Mouse (Mus musculus) kidney, postnatal 0 days (tissue): Measurements from ENCODE around the gene Adamts14. TPM values are rescaled to one million over a fixed set of nuclear protein-coding genes. Genes with fewer than 3 reads are reported as not detected.

ENCODE experiments used
- ATAC-seq: fragments of 200-750 bp; cut with Nextera tagmentation; replicated peaks from 2 replicates; pipeline ENCODE4 v1.8.0; 2017; ENCODE audit warnings: low read depth, moderate number of reproducible peaks, moderate TSS enrichment, moderate library complexity; ENCODE audit not compliant: low FRiP score
- DNase-seq: peaks from one replicate; pipeline ENCODE4 v3.0.0-alpha.2; 2016; ENCODE audit warnings: low spot score
- H3K27ac ChIP-seq: fragments of 300-500 bp; sonication (generic); 2 replicates; pipeline ENCODE4 v1.5.1; 2014; ENCODE audit warnings: mild to moderate bottlenecking
- H3K27me3 ChIP-seq: fragments of 300-500 bp; sonication (generic); 2 replicates; pipeline ENCODE4 v1.6.1; 2014; ENCODE audit warnings: low read length, mixed read lengths; ENCODE audit not compliant: insufficient read depth
- H3K36me3 ChIP-seq: fragments of 300-500 bp; sonication (generic); 2 replicates; pipeline ENCODE4 v1.6.1; 2014; ENCODE audit warnings: low read length, mixed read lengths; ENCODE audit not compliant: insufficient read depth
- H3K4me1 ChIP-seq: fragments of 300-500 bp; sonication (generic); replicated peaks from 2 replicates; pipeline ENCODE4 v1.6.1; 2014; ENCODE audit warnings: antibody characterized with exemption, low read length, mixed read lengths; ENCODE audit not compliant: insufficient read depth
- H3K4me2 ChIP-seq: fragments of 300-500 bp; sonication (generic); 2 replicates; pipeline ENCODE4 v1.6.1; 2014; ENCODE audit warnings: mild to moderate bottlenecking, low read length, moderate library complexity, mixed read lengths
- H3K4me3 ChIP-seq: fragments of 300-500 bp; sonication (generic); replicated peaks from 2 replicates; pipeline ENCODE4 v1.5.1; 2014; ENCODE audit warnings: low read depth, low read length
- H3K9ac ChIP-seq: fragments of 300-500 bp; sonication (generic); 2 replicates; pipeline ENCODE4 v1.6.1; 2014; ENCODE audit warnings: low read depth, low read length
- H3K9me3 ChIP-seq: fragments of 300-500 bp; sonication (generic); replicated peaks from 2 replicates; pipeline ENCODE4 v1.6.1; 2016; ENCODE audit warnings: low read length, inconsistent platforms, mixed read lengths
- CTCF ChIP-seq: IDR thresholded peaks from 2 replicates; pipeline ENCODE4 v1.5.1; 2016; ENCODE audit warnings: antibody characterized with exemption, low read depth, mild to moderate bottlenecking, moderate library complexity
- WGBS: fragments of 180-500 bp; shearing (Covaris S2); extraction: QIAGEN DNeasy Blood & Tissue Kit; methylation state at CpG from one replicate; pipeline ENCODE4 v1.1.7; 2014; 5-methylcytosine and 5-hydroxymethylcytosine counted together
- polyA plus RNA-seq: library from polyadenylated mRNA; unstranded; fragments of >200 nt; fragmentation: Nextera tagmentation; extraction: Ambion mirVana; gene quantifications from 2 replicates; pipeline ENCODE4 v1.2.1, GENCODE M21; 2015

Gene Adamts14
- polyA plus RNA-seq, 1 experiment from 2014 or later: 0.71 TPM

GRCm38 (mm10) chr10:61200232-61200820 is 72.9 kb downstream of the Adamts14 start:
- Histone ChIP-seq H3K4me3 (no peak overlapping the region), H3K4me1 (no peaks in the 10 kb centered on the region), H3K36me3 (no peaks in the 10 kb centered on the region), H3K27me3 (no peaks in the 10 kb centered on the region), H3K27ac (no peak overlapping the region), H3K9ac (no peak overlapping the region), H3K9me3 (no peaks in the 10 kb centered on the region), H3K4me2 (no peak overlapping the region)
- WGBS: 81% methylated on average over 7 of the region's 7 CpGs
- ATAC-seq (no peak), DNase-seq (no peak)
- no peak for TF ChIP-seq CTCF

GRCm38 (mm10) chr10:61199566-61200213 is 73.5 kb downstream of the Adamts14 start:
- no peaks in the 10 kb centered on the region for H3K9me3 ChIP-seq
- H3K27me3 ChIP-seq: no peaks in the 10 kb centered on the region
- H3K4me1 ChIP-seq: no peaks in the 10 kb centered on the region
- ATAC-seq (0 out of 2 replicates have a peak, but pooled peaks have one; percentile 24), DNase-seq (peak; percentile 92)
- TF ChIP-seq CTCF: peak; percentile 95
- H3K36me3 ChIP-seq: no peaks in the 10 kb centered on the region
- H3K4me3 ChIP-seq: no peak overlapping the region
- H3K9ac ChIP-seq: no peak overlapping the region
- no peak overlapping the region for H3K27ac ChIP-seq
- WGBS: 29% methylated on average over 11 of the region's 11 CpGs
- no peak overlapping the region for H3K4me2 ChIP-seq

- Histone ChIP-seq H3K9me3 (no peaks in the 10 kb centered on the region), H3K9ac (no peak overlapping the region), H3K27ac (no peak overlapping the region), H3K36me3 (no peaks in the 10 kb centered on the region), H3K4me1 (no peaks in the 10 kb centered on the region), H3K4me3 (no peak overlapping the region), H3K4me2 (no peak overlapping the region), H3K27me3 (no peaks in the 10 kb centered on the region)
- ATAC-seq (no peak), DNase-seq (no peak)
- no peak for TF ChIP-seq CTCF
- 87% methylated on average over 5 of the region's 5 CpGs for WGBS
These were observed 77.4 kb downstream of the Adamts14 start for GRCm38 (mm10) chr10:61195718-61196291.

- no peak overlapping the region for H3K4me2 ChIP-seq
- H3K4me3 ChIP-seq: no peak overlapping the region
- no peak overlapping the region for H3K27ac ChIP-seq
- no peak for DNase-seq
- H3K9me3 ChIP-seq: no peaks in the 10 kb centered on the region
- H3K36me3 ChIP-seq: no peaks in the 10 kb centered on the region
- WGBS: 65% methylated on average over 8 of the region's 8 CpGs
- no peak overlapping the region for H3K9ac ChIP-seq
- H3K27me3 ChIP-seq: no peaks in the 10 kb centered on the region
- no peaks in the 10 kb centered on the region for H3K4me1 ChIP-seq
- TF ChIP-seq CTCF: no peak
- no peak for ATAC-seq
These were observed 78.0 kb downstream of the Adamts14 start for GRCm38 (mm10) chr10:61195216-61195615.

GRCm38 (mm10) chr10:61194611-61195010 is 78.6 kb downstream of the Adamts14 start:
- Histone ChIP-seq H3K4me2 (no peak overlapping the region), H3K4me1 (no peaks in the 10 kb centered on the region), H3K4me3 (no peak overlapping the region), H3K36me3 (no peaks in the 10 kb centered on the region), H3K27ac (no peak overlapping the region), H3K9me3 (no peaks in the 10 kb centered on the region), H3K27me3 (no peaks in the 10 kb centered on the region), H3K9ac (no peak overlapping the region)
- ATAC-seq: no peak
- WGBS: 82% methylated on average over 9 of the region's 9 CpGs
- TF ChIP-seq CTCF: no peak
- DNase-seq: no peak

- H3K9ac ChIP-seq: no peak overlapping the region
- no peak overlapping the region for H3K4me3 ChIP-seq
- no peak for ATAC-seq
- no peak for DNase-seq
- no peak for TF ChIP-seq CTCF
- H3K27ac ChIP-seq: no peak overlapping the region
- H3K9me3 ChIP-seq: no peaks in the 10 kb centered on the region
- WGBS: 65% methylated on average over 3 of the region's 3 CpGs
- no peaks in the 10 kb centered on the region for H3K4me1 ChIP-seq
- H3K27me3 ChIP-seq: no peaks in the 10 kb centered on the region
- H3K36me3 ChIP-seq: no peaks in the 10 kb centered on the region
- H3K4me2 ChIP-seq: no peak overlapping the region
These were observed 85.2 kb downstream of the Adamts14 start for GRCm38 (mm10) chr10:61188010-61188409.
